Mouse (Mus musculus) kidney, embryonic 14.5 days (tissue): ENCODE measurements at regions not wholly inside any gene's neighbourhood (a gene's known extent, or its start where the extent isn't known, plus 50 kb on each side); places are given as distances from the start of the nearest gene placed in this dataset.

ENCODE experiments used
- ATAC-seq: fragments of 200-750 bp; cut with Nextera tagmentation; 2 replicates; pipeline ENCODE4 v1.8.0; 2017; ENCODE audit warnings: moderate number of reproducible peaks, mild to moderate bottlenecking, moderate TSS enrichment, moderate library complexity; ENCODE audit not compliant: low FRiP score, low TSS enrichment
- H3K27ac ChIP-seq: fragments of 300-500 bp; sonication (generic); 2 replicates; pipeline ENCODE4 v1.5.1; 2014; ENCODE audit warnings: low read depth, mild to moderate bottlenecking, low read length, moderate library complexity, mixed read lengths
- H3K27me3 ChIP-seq: fragments of 300-500 bp; sonication (generic); 2 replicates; pipeline ENCODE4 v1.6.1; 2014; ENCODE audit warnings: mild to moderate bottlenecking, low read length; ENCODE audit not compliant: control insufficient read depth, insufficient read depth
- H3K36me3 ChIP-seq: fragments of 300-500 bp; sonication (generic); 2 replicates; pipeline ENCODE4 v1.6.1; 2014; ENCODE audit warnings: low read length, mixed read lengths; ENCODE audit not compliant: control insufficient read depth, insufficient read depth
- H3K4me1 ChIP-seq: fragments of 300-500 bp; sonication (generic); 2 replicates; pipeline ENCODE4 v1.6.1; 2014; ENCODE audit warnings: low read length, mixed read lengths; ENCODE audit not compliant: control insufficient read depth, insufficient read depth
- H3K4me2 ChIP-seq: fragments of 300-500 bp; sonication (generic); replicated peaks from 2 replicates; pipeline ENCODE4 v1.6.1; 2014; ENCODE audit warnings: low read depth, mild to moderate bottlenecking, low read length
- H3K4me3 ChIP-seq: fragments of 300-500 bp; sonication (generic); 2 replicates; pipeline ENCODE4 v1.5.1; 2014; ENCODE audit warnings: mild to moderate bottlenecking, low read length
- H3K9ac ChIP-seq: fragments of 300-500 bp; sonication (generic); 2 replicates; pipeline ENCODE4 v1.6.1; 2014; ENCODE audit warnings: low read depth, mild to moderate bottlenecking, low read length, moderate library complexity
- H3K9me3 ChIP-seq: fragments of 300-500 bp; sonication (generic); 2 replicates; pipeline ENCODE4 v1.6.1; 2016; ENCODE audit warnings: low read length; ENCODE audit not compliant: control insufficient read depth
- WGBS: fragments of 180-500 bp; shearing (Covaris S2); extraction: QIAGEN DNeasy Blood & Tissue Kit; methylation state at CpG from one replicate; pipeline ENCODE4 v1.1.7; 2014; 5-methylcytosine and 5-hydroxymethylcytosine counted together

GRCm38 (mm10) chr5:64485043-64485442 lies 318.1 kb upstream of the Klf3 start:
- Histone ChIP-seq H3K4me3 (no peak overlapping the region), H3K27me3 (no peaks in the 10 kb centered on the region), H3K9ac (no peak overlapping the region), H3K27ac (no peak overlapping the region), H3K9me3 (no peaks in the 10 kb centered on the region), H3K36me3 (no peaks in the 10 kb centered on the region), H3K4me1 (no peaks in the 10 kb centered on the region), H3K4me2 (no peak overlapping the region)
- ATAC-seq = no peak
- 82% methylated on average over 3 of the region's 3 CpGs for WGBS

- Histone ChIP-seq H3K36me3 (no peaks in the 10 kb centered on the region), H3K27ac (no peak overlapping the region), H3K4me1 (no peaks in the 10 kb centered on the region), H3K9me3 (no peaks in the 10 kb centered on the region), H3K4me2 (no peak overlapping the region), H3K9ac (no peak overlapping the region), H3K27me3 (no peaks in the 10 kb centered on the region), H3K4me3 (no peak overlapping the region)
- no peak for ATAC-seq
- WGBS = 94% methylated on average over 6 of the region's 6 CpGs
Observed at GRCm38 (mm10) chr5:64485856-64486255, 317.3 kb upstream of the Klf3 start.

GRCm38 (mm10) chr5:64486761-64487160 lies 316.4 kb upstream of the Klf3 start:
- H3K36me3 ChIP-seq = no peaks in the 10 kb centered on the region
- no peaks in the 10 kb centered on the region for H3K27me3 ChIP-seq
- H3K9ac ChIP-seq = no peak overlapping the region
- 90% methylated on average over 1 of the region's 1 CpGs for WGBS
- H3K27ac ChIP-seq = no peak overlapping the region
- H3K4me2 ChIP-seq = no peak overlapping the region
- H3K4me3 ChIP-seq = no peak overlapping the region
- no peaks in the 10 kb centered on the region for H3K4me1 ChIP-seq
- no peaks in the 10 kb centered on the region for H3K9me3 ChIP-seq
- ATAC-seq = no peak

GRCm38 (mm10) chr5:64487698-64488398 lies 315.3 kb upstream of the Klf3 start:
- 63% methylated on average over 14 of the region's 14 CpGs for WGBS

GRCm38 (mm10) chr5:64489656-64490444 lies 313.3 kb upstream of the Klf3 start:
- no peaks in the 10 kb centered on the region for H3K4me1 ChIP-seq
- no peak for ATAC-seq
- H3K9ac ChIP-seq = no peak overlapping the region
- H3K27me3 ChIP-seq = no peaks in the 10 kb centered on the region
- no peak overlapping the region for H3K27ac ChIP-seq
- H3K36me3 ChIP-seq = no peaks in the 10 kb centered on the region
- H3K9me3 ChIP-seq = no peaks in the 10 kb centered on the region
- no peak overlapping the region for H3K4me3 ChIP-seq
- no peak overlapping the region for H3K4me2 ChIP-seq
- 83% methylated on average over 4 of the region's 4 CpGs for WGBS

More at GRCm38 (mm10) chr5:64487698-64488398, 315.3 kb upstream of the Klf3 start:
- no peak overlapping the region for H3K4me2 ChIP-seq
- H3K9me3 ChIP-seq = no peaks in the 10 kb centered on the region
- no peaks in the 10 kb centered on the region for H3K27me3 ChIP-seq
- no peaks in the 10 kb centered on the region for H3K4me1 ChIP-seq
- H3K9ac ChIP-seq = no peak overlapping the region
- ATAC-seq = no peak
- H3K27ac ChIP-seq = no peak overlapping the region
- H3K4me3 ChIP-seq = no peak overlapping the region
- no peaks in the 10 kb centered on the region for H3K36me3 ChIP-seq

- Histone ChIP-seq H3K4me1 (no peaks in the 10 kb centered on the region), H3K9me3 (no peaks in the 10 kb centered on the region), H3K9ac (no peak overlapping the region), H3K36me3 (no peaks in the 10 kb centered on the region), H3K4me2 (no peak overlapping the region), H3K27me3 (no peaks in the 10 kb centered on the region), H3K4me3 (no peak overlapping the region), H3K27ac (no peak overlapping the region)
- 72% methylated on average over 5 of the region's 5 CpGs for WGBS
- no peak for ATAC-seq
Observed at GRCm38 (mm10) chr5:64490445-64490950, 312.7 kb upstream of the Klf3 start.

- Histone ChIP-seq H3K27me3 (no peaks in the 10 kb centered on the region), H3K27ac (no peak overlapping the region), H3K36me3 (no peaks in the 10 kb centered on the region), H3K9ac (no peak overlapping the region), H3K9me3 (no peaks in the 10 kb centered on the region), H3K4me1 (no peaks in the 10 kb centered on the region), H3K4me2 (no peak overlapping the region), H3K4me3 (no peak overlapping the region)
- 91% methylated on average over 4 of the region's 4 CpGs for whole genome bisulfite sequencing
- no peak for ATAC-seq
Observed at GRCm38 (mm10) chr5:64494429-64494828, 308.8 kb upstream of the Klf3 start.

- Histone ChIP-seq H3K4me3 (no peak overlapping the region), H3K36me3 (no peaks in the 10 kb centered on the region), H3K4me1 (0 out of 2 replicates have a peak, but pooled peaks cover 3% of the 10 kb centered on the region), H3K4me2 (no peak overlapping the region), H3K27ac (no peak overlapping the region), H3K9ac (no peak overlapping the region), H3K27me3 (no peaks in the 10 kb centered on the region), H3K9me3 (no peaks in the 10 kb centered on the region)
- ATAC-seq = no peak
- WGBS = 85% methylated on average over 4 of the region's 4 CpGs
Observed at GRCm38 (mm10) chr5:64496853-64497252, 306.3 kb upstream of the Klf3 start.

GRCm38 (mm10) chr5:64498431-64498830 lies 304.8 kb upstream of the Klf3 start:
- Histone ChIP-seq H3K9me3 (no peaks in the 10 kb centered on the region), H3K36me3 (no peaks in the 10 kb centered on the region), H3K4me1 (0 out of 2 replicates have a peak, but pooled peaks cover 3% of the 10 kb centered on the region), H3K27ac (no peak overlapping the region), H3K27me3 (no peaks in the 10 kb centered on the region), H3K4me3 (no peak overlapping the region), H3K9ac (no peak overlapping the region), H3K4me2 (no peak overlapping the region)
- WGBS = 90% methylated on average over 5 of the region's 5 CpGs
- ATAC-seq = no peak
